Mouse (Mus musculus) bone marrow macrophage, adult 2 months (primary cell): Measurements from ENCODE around the gene Aldh16a1.

Source experiments
- CTCF ChIP-seq: IDR thresholded peaks from 2 replicates; pipeline ENCODE4 v1.5.1; 2012; ENCODE audit warnings: low read depth, mild to moderate bottlenecking, low read length, moderate library complexity
- POLR2A ChIP-seq: IDR thresholded peaks from 2 replicates; pipeline ENCODE4 v1.6.1; 2012; ENCODE audit warnings: mild to moderate bottlenecking, low read depth, low read length, borderline replicate concordance

DNA sequence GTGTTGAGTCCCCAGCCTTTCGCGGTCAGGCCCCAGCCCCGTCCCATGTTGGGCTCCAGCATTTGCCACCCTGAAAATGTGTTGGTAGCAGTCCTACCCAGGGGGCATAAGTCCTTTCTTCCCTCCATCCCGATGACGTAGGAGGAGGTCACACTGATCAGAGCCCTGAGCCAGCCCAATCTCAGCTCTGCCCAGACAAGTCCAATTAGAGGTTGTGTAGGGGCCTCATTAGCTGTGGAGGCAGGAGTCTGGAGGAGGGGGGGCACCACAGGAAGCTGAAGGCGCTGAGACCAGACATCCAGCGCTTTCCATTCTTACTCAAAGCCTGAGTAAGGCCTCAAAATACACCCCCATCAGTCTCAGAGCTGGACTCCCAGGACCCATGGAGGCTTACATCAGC lies 31.5 kb upstream of the Aldh16a1 start:
- TF ChIP-seq CTCF (no peak), POLR2A (no peak)
